Mouse (Mus musculus) gastrocnemius, postnatal 10 days (tissue): ENCODE data around the gene Clba1. TPM values are rescaled to one million over a fixed set of nuclear protein-coding genes. Genes with fewer than 3 reads are reported as not detected.

Experiments
- DNase-seq: peaks from one replicate; pipeline ENCODE4 v3.0.0; 2021; ENCODE audit warnings: mixed read lengths
- total RNA-seq, 2 experiments: library from RNA; stranded (reverse); gene quantifications; 2 replicates each; pipeline ENCODE4 v1.2.3; 2021

Gene Clba1
- total RNA-seq, 2 experiments from 2014 or later: 0.75 to 1.7 TPM

- DNase-seq: no peak
Measured at GRCm38 (mm10) chr12:112850344-112850743, 41.6 kb downstream of the Clba1 start.

- no peak for DNase-seq
Measured at GRCm38 (mm10) chr12:112851116-112851515, 42.4 kb downstream of the Clba1 start.

GRCm38 (mm10) chr12:112853050-112853729 is 44.5 kb downstream of the Clba1 start:
- no peak for DNase-seq

- DNase-seq: no peak
Measured at GRCm38 (mm10) chr12:112854610-112855333, 46.0 kb downstream of the Clba1 start.

- DNase-seq: no peak
Measured at GRCm38 (mm10) chr12:112856338-112856737, 47.6 kb downstream of the Clba1 start.

- DNase-seq: no peak
Measured at GRCm38 (mm10) chr12:112857021-112857925, 48.5 kb downstream of the Clba1 start.

GRCm38 (mm10) chr12:112858581-112859336 is 50.0 kb downstream of the Clba1 start:
- DNase-seq: no peak

GRCm38 (mm10) chr12:112859930-112860329 is 51.2 kb downstream of the Clba1 start:
- DNase-seq: no peak

GRCm38 (mm10) chr12:112860765-112861164 is 52.0 kb downstream of the Clba1 start:
- DNase-seq: no peak

GRCm38 (mm10) chr12:112861911-112862321 is 53.2 kb downstream of the Clba1 start:
- DNase-seq: no peak

GRCm38 (mm10) chr12:112864804-112865203 is 56.1 kb downstream of the Clba1 start:
- DNase-seq: no peak

Other genes with a start within 250 kb of the Clba1 start
- 10 to 100 TPM; 16.8 to 22.5 TPM for gene Inf2, start 220.2 kb upstream of the Clba1 start, total RNA-seq
- gene Adssl1, start 188.9 kb upstream of the Clba1 start, total RNA-seq: 100 to 1,000 TPM; 340 to 358 TPM
- gene Siva1, start 164.3 kb upstream of the Clba1 start, total RNA-seq: 10 to 100 TPM; 27.2 to 28.1 TPM
- gene Akt1, start 134.1 kb upstream of the Clba1 start, total RNA-seq: 100 to 1,000 TPM; 133 to 142 TPM
- gene Zbtb42, start 130.1 kb upstream of the Clba1 start, total RNA-seq: 1 to 10 TPM; 1.8 to 2.1 TPM
- gene Cep170b, start 88.5 kb upstream of the Clba1 start, total RNA-seq: 10 to 100 TPM; 11.2 to 12.6 TPM
- gene Pld4, start 48.3 kb upstream of the Clba1 start, total RNA-seq: 1 to 10 TPM; 7.3 to 9.1 TPM
- 10 to 100 TPM; 12.2 to 18.6 TPM for gene Ahnak2, start 6.3 kb upstream of the Clba1 start, total RNA-seq
- 10 to 100 TPM in 1 of 2 experiments, 1 to 10 TPM in 1; 9.4 to 12.0 TPM for gene Cdca4, start 20.5 kb downstream of the Clba1 start, total RNA-seq
- under 1 TPM in 1 of 2 experiments, not detected in 1; 0.09 TPM for gene Gpr132, start 59.3 kb downstream of the Clba1 start, total RNA-seq
- gene Jag2, start 120.8 kb downstream of the Clba1 start, total RNA-seq: 10 to 100 TPM; 29.4 to 40.0 TPM
- 10 to 100 TPM; 17.3 to 17.5 TPM for gene Nudt14, start 133.2 kb downstream of the Clba1 start, total RNA-seq
- 10 to 100 TPM; 10.4 to 12.7 TPM for gene Btbd6, start 167.5 kb downstream of the Clba1 start, total RNA-seq
- gene Brf1, start 191.8 kb downstream of the Clba1 start, total RNA-seq: 10 to 100 TPM; 28.2 to 37.9 TPM
- 10 to 100 TPM; 51.8 to 54.4 TPM for gene Pacs2, start 205.6 kb downstream of the Clba1 start, total RNA-seq